Mouse (Mus musculus) spleen, adult 2 months (tissue): ENCODE measurements around the gene Crybg2. TPM values are rescaled to one million over a fixed set of nuclear protein-coding genes. Genes with fewer than 3 reads are reported as not detected.

Source experiments
- DNase-seq, 2 experiments: peaks; one replicate each; pipeline versions ENCODE4 v3.0.0 to v3.0.0-alpha.2; 2012 to 2021; ENCODE audit warnings: low spot score in 2 of 2, low read depth in 1 of 2
- H3K27ac ChIP-seq: fragments of 200-500 bp; 2 replicates; pipeline ENCODE4 v1.5.1; 2012; ENCODE audit warnings: low read length, inconsistent platforms; ENCODE audit not compliant: insufficient read depth
- H3K27me3 ChIP-seq: fragments of 200-500 bp; 2 replicates; pipeline ENCODE4 v1.6.1; 2012; ENCODE audit warnings: mild to moderate bottlenecking, moderate library complexity, low read length, inconsistent platforms; ENCODE audit not compliant: control insufficient read depth, insufficient read depth
- H3K36me3 ChIP-seq: fragments of 200-500 bp; 2 replicates; pipeline ENCODE4 v1.6.1; 2012; ENCODE audit warnings: mild to moderate bottlenecking, low read length, inconsistent platforms; ENCODE audit not compliant: control insufficient read depth, insufficient read depth
- H3K4me1 ChIP-seq: fragments of 200-500 bp; 2 replicates; pipeline ENCODE4 v1.6.1; 2011; ENCODE audit warnings: inconsistent platforms; ENCODE audit not compliant: control insufficient read depth, insufficient read depth, insufficient read length
- H3K4me3 ChIP-seq: fragments of 200-500 bp; 2 replicates; pipeline ENCODE4 v1.5.1; 2011; ENCODE audit warnings: mild to moderate bottlenecking, inconsistent platforms; ENCODE audit not compliant: insufficient read depth, insufficient read length; ENCODE audit errors: extremely low read depth
- CTCF ChIP-seq: fragments of 200-500 bp; IDR thresholded peaks from 2 replicates; pipeline ENCODE4 v1.5.1; 2011; ENCODE audit warnings: mild to moderate bottlenecking, inconsistent platforms; ENCODE audit not compliant: insufficient read depth, insufficient read length, insufficient replicate concordance; ENCODE audit errors: extremely low read depth
- POLR2A ChIP-seq: fragments of 200-500 bp; IDR thresholded peaks from 2 replicates; pipeline ENCODE4 v1.6.1; 2011; ENCODE audit warnings: low read depth, low read length, inconsistent platforms
- WGBS: fragments of 180-500 bp; shearing (Covaris S2); methylation state at CpG from one replicate; pipeline ENCODE4 v1.1.7; 2018; 5-methylcytosine and 5-hydroxymethylcytosine counted together
- polyA plus RNA-seq: library from polyadenylated mRNA; depleted of rRNA; stranded (reverse); fragments of >200 nt; gene quantifications from 2 replicates; pipeline ENCODE4 v1.2.3, GENCODE M21; 2012

Crybg2 gene
- polyA plus RNA-seq, 1 experiment, result 4.3 TPM

DNA sequence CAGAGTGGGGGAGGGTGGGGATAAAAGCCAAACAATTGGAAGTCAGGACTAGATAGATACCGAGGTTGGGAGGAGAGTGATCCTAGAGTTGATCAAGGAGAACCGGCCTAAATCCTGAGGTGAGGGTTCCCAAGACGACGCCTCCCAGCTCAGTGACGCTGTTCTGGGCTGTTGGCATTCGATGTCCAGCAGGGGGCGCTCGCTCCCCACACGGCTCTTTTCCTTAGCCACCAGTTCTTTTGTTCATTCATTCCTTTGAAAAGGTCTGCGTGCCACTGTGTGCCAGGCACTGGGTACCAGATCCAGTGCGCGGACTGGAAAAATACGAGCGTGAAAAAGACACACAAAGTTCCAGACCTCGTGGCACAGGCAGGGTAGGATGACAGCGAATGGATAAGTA is 24.7 kb upstream of the Crybg2 start:
- Histone ChIP-seq H3K27me3 (no peaks in the 10 kb centered on the region), H3K4me1 (no peaks in the 10 kb centered on the region), H3K27ac (no peak overlapping the region), H3K4me3 (no peak overlapping the region), H3K36me3 (no peaks in the 10 kb centered on the region)
- DNase-seq, result peak in 1 of 2 experiments; percentile 70
- TF ChIP-seq POLR2A (no peak), CTCF (peak; percentile 97)
- WGBS, result 6% methylated on average over 16 of the region's 16 CpGs

DNA sequence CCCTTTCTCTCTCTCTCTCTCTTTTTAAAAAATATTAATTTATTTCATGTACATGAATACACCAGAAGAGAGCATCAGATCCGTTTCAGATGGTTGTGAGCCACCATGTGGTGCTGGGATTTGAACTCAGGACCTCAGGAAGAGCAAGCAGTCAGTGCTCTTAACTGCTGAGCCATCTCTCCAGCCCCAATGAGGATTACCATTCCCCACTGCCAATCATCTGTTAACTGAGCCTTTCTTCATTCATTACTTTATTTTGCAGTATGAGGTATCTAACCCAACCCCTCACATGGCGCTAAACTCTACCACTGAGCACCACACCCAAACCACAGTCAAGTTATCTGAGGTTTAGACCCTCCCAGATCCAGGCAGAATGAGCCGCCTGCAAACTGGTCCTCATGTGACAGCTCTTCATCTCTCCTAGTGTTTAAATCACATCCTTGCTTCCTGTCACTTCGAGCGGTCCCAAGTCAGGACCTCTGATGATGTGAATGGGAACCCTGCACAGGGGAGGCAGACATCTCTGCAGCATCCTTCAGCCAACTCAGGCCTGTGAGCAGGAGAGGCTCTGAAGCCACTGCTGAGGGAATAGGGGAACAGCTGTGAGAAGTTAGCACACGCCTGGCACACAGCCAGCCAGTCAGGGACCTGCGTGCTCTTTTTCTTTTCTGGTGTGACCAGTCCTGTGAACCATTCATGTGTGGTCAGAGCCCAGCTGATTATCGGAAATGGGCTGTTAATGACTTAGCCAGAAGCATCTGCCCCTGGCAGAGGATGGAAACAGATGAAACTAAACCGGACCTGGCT is 19.1 kb upstream of the Crybg2 start:
- peak overlapping the region; percentile 5; the same call in 1 of the 2 replicates for H3K27ac ChIP-seq
- no peaks in the 10 kb centered on the region for H3K27me3 ChIP-seq
- TF ChIP-seq POLR2A (no peak), CTCF (no peak)
- 17% methylated on average over 9 of the region's 9 CpGs for WGBS
- no peak overlapping the region for H3K4me3 ChIP-seq
- no peak for DNase-seq
- no peaks in the 10 kb centered on the region for H3K36me3 ChIP-seq
- H3K4me1 ChIP-seq, result peaks cover 2% of the 10 kb centered on the region; the same call in 1 of the 2 replicates

- DNase-seq, result no peak
- Histone ChIP-seq H3K27me3 (no peaks in the 10 kb centered on the region), H3K36me3 (no peaks in the 10 kb centered on the region), H3K27ac (no peak overlapping the region), H3K4me3 (no peak overlapping the region), H3K4me1 (peaks cover 2% of the 10 kb centered on the region; the same call in 1 of the 2 replicates)
- WGBS, result 5% methylated on average over 2 of the region's 2 CpGs
- no peak for TF ChIP-seq CTCF
- TF ChIP-seq POLR2A, result no peak
Measured at GRCm38 (mm10) chr4:134043041-134043440, 17.6 kb upstream of the Crybg2 start.

DNA sequence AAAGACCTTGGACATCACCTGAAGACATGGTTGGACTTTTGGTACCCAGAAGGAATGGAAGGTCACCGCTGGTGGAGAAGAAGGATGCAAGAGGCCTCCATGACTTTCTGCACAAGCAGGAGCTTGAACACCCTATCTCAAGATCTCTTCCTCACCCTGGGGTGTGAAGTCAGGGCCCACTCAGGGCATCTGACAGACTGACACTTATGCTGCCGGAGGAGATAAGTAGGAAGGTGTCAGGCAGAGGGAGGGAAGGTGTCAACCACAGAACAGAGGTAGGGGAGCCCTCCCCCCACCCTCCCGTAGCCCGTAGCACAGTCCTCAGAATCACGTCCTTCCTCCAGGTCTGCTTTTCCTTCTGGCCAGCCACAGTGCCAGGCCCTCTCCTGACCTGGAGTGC is 13.0 kb upstream of the Crybg2 start:
- WGBS, result 57% methylated on average over 5 of the region's 5 CpGs
- no peak for TF ChIP-seq POLR2A
- Histone ChIP-seq H3K4me1 (no peaks in the 10 kb centered on the region), H3K27ac (no peak overlapping the region), H3K36me3 (no peaks in the 10 kb centered on the region), H3K4me3 (no peak overlapping the region), H3K27me3 (no peaks in the 10 kb centered on the region)
- DNase-seq, result no peak

DNA sequence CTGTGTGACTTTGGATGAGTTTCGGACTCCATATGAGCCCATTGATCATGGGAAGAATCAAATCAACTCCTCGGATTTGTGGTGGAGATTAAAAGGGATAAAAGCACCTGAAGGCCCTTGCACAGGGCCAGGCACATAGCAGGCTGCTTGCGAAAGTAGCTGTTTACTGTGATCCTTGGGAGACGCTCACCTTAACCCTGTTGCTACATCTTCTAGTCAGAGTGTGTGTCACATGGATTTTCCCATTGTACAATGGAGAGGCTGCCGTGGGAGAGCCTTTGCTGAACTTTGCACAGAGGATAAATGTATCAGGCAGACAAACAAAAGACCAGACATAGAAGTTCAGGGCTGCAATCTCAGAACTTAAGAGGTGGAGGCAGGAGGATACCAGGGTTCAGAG is 8.7 kb upstream of the Crybg2 start:
- TF ChIP-seq CTCF (no peak), POLR2A (no peak)
- no peak for DNase-seq
- Histone ChIP-seq H3K27ac (no peak overlapping the region), H3K36me3 (no peaks in the 10 kb centered on the region), H3K4me1 (no peaks in the 10 kb centered on the region), H3K27me3 (no peaks in the 10 kb centered on the region), H3K4me3 (no peak overlapping the region)
- WGBS, result 77% methylated on average over 5 of the region's 5 CpGs

DNA sequence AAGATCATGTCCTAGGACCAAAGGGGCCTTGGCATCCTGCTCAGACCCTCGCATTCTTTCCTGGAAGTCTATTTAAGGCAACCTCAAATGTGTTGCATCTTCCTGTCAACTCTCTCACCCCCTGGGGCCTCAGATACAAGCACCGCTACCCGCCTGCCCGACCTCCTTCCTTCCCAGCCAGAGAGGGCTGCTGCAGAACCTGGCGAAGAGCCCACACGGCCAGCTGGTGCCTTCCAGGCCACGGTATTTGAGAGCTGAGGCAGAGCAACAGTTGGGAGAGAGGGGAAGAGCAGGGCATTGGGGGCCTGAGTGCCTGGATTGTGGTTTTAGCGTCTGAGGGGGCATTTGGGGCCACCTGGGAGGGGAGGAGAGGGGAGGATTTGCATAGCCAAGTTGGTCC is 8.1 kb upstream of the Crybg2 start:
- 9% methylated on average over 8 of the region's 8 CpGs for WGBS
- no peaks in the 10 kb centered on the region for H3K36me3 ChIP-seq
- H3K27me3 ChIP-seq, result no peaks in the 10 kb centered on the region
- TF ChIP-seq POLR2A (no peak), CTCF (no peak)
- H3K4me3 ChIP-seq, result no peak overlapping the region
- no peak overlapping the region for H3K27ac ChIP-seq
- H3K4me1 ChIP-seq, result no peaks in the 10 kb centered on the region
- no peak for DNase-seq

DNA sequence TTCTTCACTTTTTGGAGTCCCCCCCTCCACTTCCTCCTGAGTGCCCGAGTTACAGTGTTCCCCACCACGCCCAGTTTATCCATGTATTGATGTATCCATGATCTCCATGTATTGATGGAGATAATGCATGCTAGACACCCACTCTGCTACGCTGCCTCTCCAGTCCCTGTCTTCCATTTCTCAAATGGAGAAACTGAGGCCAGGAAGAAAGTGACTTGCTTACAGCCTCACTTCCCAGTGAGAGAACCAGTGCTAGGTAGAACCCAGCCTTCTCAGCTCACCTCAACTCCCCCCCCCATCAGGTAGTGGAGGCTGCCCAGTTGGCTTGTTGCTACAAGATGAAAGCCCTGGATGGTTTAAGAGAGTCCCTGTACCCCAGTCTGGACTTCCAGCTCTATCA is 7.1 kb upstream of the Crybg2 start, which contains the start of gene Zfp683:
Gene Zfp683 (plus strand): TSS at position 301 of the 400 bp plus-strand sequence.
- no peak within 1 kb of the TSS for H3K27ac ChIP-seq
- no peak for DNase-seq
- no peaks in the 10 kb centered on the region for H3K27me3 ChIP-seq
- no peak within 1 kb of the TSS for H3K4me3 ChIP-seq
- 62% methylated on average over 3 of the region's 3 CpGs for WGBS
- H3K36me3 ChIP-seq, result no peaks in the 10 kb centered on the region
- H3K4me1 ChIP-seq, result peaks cover 8% of the 10 kb centered on the region; the same call in 1 of the 2 replicates
- TF ChIP-seq POLR2A, result no peak
- no peak for TF ChIP-seq CTCF
